Mouse (Mus musculus): ENCODE measurements at regions not wholly inside any gene's neighbourhood (a gene's known extent, or its start where the extent isn't known, plus 50 kb on each side); places are given as distances from the start of the nearest gene placed in this dataset.

DNA sequence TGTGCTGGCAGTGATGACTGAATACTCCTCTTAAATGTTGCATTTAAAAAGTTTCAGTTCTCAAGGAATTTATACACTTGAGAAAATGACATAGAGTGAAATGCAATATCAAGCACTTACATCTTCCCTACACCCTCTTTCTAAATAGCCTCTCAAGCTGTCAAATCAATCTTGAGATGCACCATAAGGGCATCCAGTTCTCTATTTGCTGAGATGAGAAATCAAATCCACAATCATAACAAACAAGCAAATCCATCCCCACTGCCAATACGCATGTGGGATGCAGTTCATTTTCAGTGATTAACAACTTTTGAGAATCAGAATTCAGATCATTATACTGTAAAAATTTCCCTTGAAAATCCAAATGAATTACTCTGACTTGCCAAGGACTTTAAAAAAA is 62.6 kb upstream of the Ift57 start:
- TF ChIP-seq CTCF (conservative IDR thresholded peaks at IDR 0.05; ENCODE audit: insufficient read depth, insufficient read length, low read depth, low read length): no peak
- TF ChIP-seq POLR2A (IDR thresholded peaks at IDR 0.05; ENCODE audit: low read depth, low read length): no peak

Data from kidney, adult 2 months (tissue).